ENCODE assay signal across 28 mouse cellular contexts in the genomic region with DNA sequence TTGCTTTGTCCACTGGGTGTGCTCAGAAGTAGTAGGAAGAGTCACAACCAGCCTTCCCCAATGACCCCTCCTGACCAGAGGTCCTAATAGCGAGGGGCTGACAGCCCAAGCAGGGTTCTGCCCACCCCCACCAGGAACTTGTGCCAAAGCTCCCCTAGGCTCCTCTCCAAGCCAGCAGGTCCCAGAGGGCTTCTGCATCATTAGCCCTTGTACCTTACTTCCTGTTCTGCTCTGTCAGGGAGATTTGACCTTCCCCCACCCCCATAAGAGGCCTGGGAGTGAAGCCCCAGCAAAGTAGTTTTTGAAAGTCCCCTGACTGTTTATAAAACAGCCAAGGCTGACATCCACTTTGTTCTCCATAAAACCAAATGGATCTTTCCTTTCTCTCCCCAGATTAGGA.
DNase-seq lines count a peak whose midpoint lies in the region; ATAC-seq and TF ChIP-seq lines count a peak whose summit lies in the region.
"Had no signal": no experiment of that assay in that cellular context is flagged by ENCODE, and none has a peak within 500 bp of the region (broad histone marks: within the 10 kb centered on the region; RNA-seq: fewer than 3 reads in every experiment).

No protein-coding gene starts in this region.

- 68% methylated on average over 1 of the region's 1 CpGs for WGBS in heart, embryonic 10.5 days
- WGBS in kidney, postnatal 0 days = 44% methylated on average over 1 of the region's 1 CpGs
- WGBS in stomach, embryonic 16.5 days = 73% methylated on average over 1 of the region's 1 CpGs
- 75% methylated on average over 1 of the region's 1 CpGs for WGBS in stomach, postnatal 0 days
- 86% methylated on average over 1 of the region's 1 CpGs for WGBS in thymus, adult 2 months

- H3K4me3 ChIP-seq in heart, embryonic 10.5 days = no peak overlapping the region
- no peak overlapping the region for H3K4me3 ChIP-seq in kidney, postnatal 0 days (replicated peaks; ENCODE audit: low read depth, low read length)
- H3K4me3 ChIP-seq in stomach, embryonic 16.5 days (replicated peaks; ENCODE audit: low read length) = no peak overlapping the region
- no peak overlapping the region for H3K4me3 ChIP-seq in stomach, postnatal 0 days (ENCODE audit: low read depth, low read length)
- H3K4me3 ChIP-seq in thymus, adult 2 months (ENCODE audit: control insufficient read depth, insufficient read depth, low read length) = no peak overlapping the region
- H3K4me3 ChIP-seq: embryonic facial prominence, embryonic 15.5 days; forebrain, embryonic 12.5 days; hindbrain, embryonic 10.5 days; intestine, embryonic 15.5 days; neural tube, embryonic 15.5 days had no signal

- DNase-seq in heart, embryonic 10.5 days (ENCODE audit: low spot score) = no peak
- DNase-seq in heart, adult 11 months = no peak
- DNase-seq in kidney, postnatal 0 days (ENCODE audit: low spot score) = peak; percentile 22
- no peak for DNase-seq in kidney, adult 8-10 months
- no peak for DNase-seq in stomach, postnatal 0 days (ENCODE audit: low spot score)
- DNase-seq in urinary bladder, postnatal 25 days (ENCODE audit: low spot score) = no peak
- DNase-seq in thymus, adult 2 months = no peak
- DNase-seq: adrenal gland, postnatal 25 days; cerebellum, adult 11-12 months; cerebellum, adult 9-11 months; forebrain, postnatal 0 days; kidney, postnatal 14 days; layer of hippocampus, postnatal 36 days; liver; lung, adult 2 months; lung, postnatal 10 days; right cerebral cortex, postnatal 25 days; spleen, adult 18-20 months; thymus, postnatal 4 days had no signal

- TF ChIP-seq POLR2A in thymus, adult 2 months (IDR thresholded peaks at IDR 0.05; ENCODE audit: control insufficient read depth, extremely low read depth, insufficient read depth, low read length, poor library complexity) = no peak

- peaks cover 31% of the 10 kb centered on the region for H3K4me1 ChIP-seq in heart, embryonic 10.5 days
- H3K4me1 ChIP-seq in kidney, postnatal 0 days (replicated peaks; ENCODE audit: insufficient read depth, low read length) = no peaks in the 10 kb centered on the region
- 0 out of 2 replicates have a peak, but pooled peaks cover 3% of the 10 kb centered on the region for H3K4me1 ChIP-seq in stomach, embryonic 16.5 days (ENCODE audit: control insufficient read depth, insufficient read depth, low read length)
- no peaks in the 10 kb centered on the region for H3K4me1 ChIP-seq in stomach, postnatal 0 days (replicated peaks; ENCODE audit: control insufficient read depth, insufficient read depth)
- no peaks in the 10 kb centered on the region for H3K4me1 ChIP-seq in thymus, adult 2 months (replicated peaks; ENCODE audit: control insufficient read depth, insufficient read depth, low read length)

- TF ChIP-seq EP300 in stomach, postnatal 0 days (optimal IDR thresholded peaks at IDR 0.05) = no peak

- no peaks in the 10 kb centered on the region for H3K36me3 ChIP-seq in heart, embryonic 10.5 days
- no peaks in the 10 kb centered on the region for H3K36me3 ChIP-seq in kidney, postnatal 0 days (ENCODE audit: insufficient read depth, low read length)
- no peaks in the 10 kb centered on the region for H3K36me3 ChIP-seq in stomach, embryonic 16.5 days (ENCODE audit: control insufficient read depth, insufficient read depth, low read length)
- no peaks in the 10 kb centered on the region for H3K36me3 ChIP-seq in stomach, postnatal 0 days (ENCODE audit: control insufficient read depth, insufficient read depth, low read length)
- H3K36me3 ChIP-seq in thymus, adult 2 months (ENCODE audit: control insufficient read depth, insufficient read depth, low read length) = no peaks in the 10 kb centered on the region
- H3K36me3 ChIP-seq: embryonic facial prominence, embryonic 15.5 days; forebrain, embryonic 12.5 days; hindbrain, embryonic 10.5 days; intestine, embryonic 15.5 days; neural tube, embryonic 15.5 days had no signal

- peaks cover 27% of the 10 kb centered on the region for H3K27me3 ChIP-seq in heart, embryonic 10.5 days (ENCODE audit: insufficient read depth, poor library complexity, severe bottlenecking)
- H3K27me3 ChIP-seq in kidney, postnatal 0 days (ENCODE audit: insufficient read depth, low read length) = no peaks in the 10 kb centered on the region
- no peaks in the 10 kb centered on the region for H3K27me3 ChIP-seq in stomach, embryonic 16.5 days (ENCODE audit: control insufficient read depth, insufficient read depth, low read length)
- no peaks in the 10 kb centered on the region for H3K27me3 ChIP-seq in stomach, postnatal 0 days (ENCODE audit: control insufficient read depth, insufficient read depth, low read length)
- H3K27me3 ChIP-seq in thymus, adult 2 months (ENCODE audit: control insufficient read depth, insufficient read depth, low read length) = no peaks in the 10 kb centered on the region
- H3K27me3 ChIP-seq: embryonic facial prominence, embryonic 15.5 days; neural tube, embryonic 15.5 days had no signal

- peak overlapping the region; percentile 36; the same call in 1 of the 2 replicates for H3K27ac ChIP-seq in heart, embryonic 10.5 days
- no peak overlapping the region for H3K27ac ChIP-seq in kidney, postnatal 0 days
- H3K27ac ChIP-seq in stomach, embryonic 16.5 days (ENCODE audit: low read length) = no peak overlapping the region
- H3K27ac ChIP-seq in stomach, postnatal 0 days (replicated peaks) = no peak overlapping the region
- no peak overlapping the region for H3K27ac ChIP-seq in thymus, adult 2 months (ENCODE audit: control insufficient read depth, insufficient read depth, low read length)
- H3K27ac ChIP-seq: embryonic facial prominence, embryonic 15.5 days; intestine, embryonic 15.5 days; liver, embryonic 14.5 days; macrophage; neural tube, embryonic 15.5 days had no signal

- H3K9ac ChIP-seq in kidney, postnatal 0 days (ENCODE audit: low read depth, low read length) = no peak overlapping the region
- H3K9ac ChIP-seq in stomach, embryonic 16.5 days (ENCODE audit: low read length) = no peak overlapping the region
- no peak overlapping the region for H3K9ac ChIP-seq in stomach, postnatal 0 days (ENCODE audit: low read length)
- H3K9ac ChIP-seq: embryonic facial prominence, embryonic 15.5 days; forebrain, embryonic 12.5 days; forebrain, postnatal 0 days; intestine, embryonic 15.5 days; liver, embryonic 14.5 days; neural tube, embryonic 15.5 days had no signal

- TF ChIP-seq CTCF in kidney, postnatal 0 days (IDR thresholded peaks at IDR 0.05; ENCODE audit: low read depth) = no peak
- no peak for TF ChIP-seq CTCF in stomach, postnatal 0 days (IDR thresholded peaks at IDR 0.05; ENCODE audit: low read depth)
- TF ChIP-seq CTCF in thymus, adult 2 months (IDR thresholded peaks at IDR 0.05; ENCODE audit: borderline replicate concordance, control insufficient read depth, extremely low read depth, insufficient read depth, low read length, poor library complexity) = no peak

- H3K9me3 ChIP-seq in heart, embryonic 10.5 days = no peaks in the 10 kb centered on the region
- H3K9me3 ChIP-seq in kidney, postnatal 0 days (replicated peaks; ENCODE audit: low read length) = no peaks in the 10 kb centered on the region
- H3K9me3 ChIP-seq in stomach, embryonic 16.5 days (replicated peaks; ENCODE audit: control insufficient read depth, low read length) = no peaks in the 10 kb centered on the region
- no peaks in the 10 kb centered on the region for H3K9me3 ChIP-seq in stomach, postnatal 0 days (ENCODE audit: control insufficient read depth, low read length)
- H3K9me3 ChIP-seq: embryonic facial prominence, embryonic 15.5 days; forebrain, embryonic 12.5 days; hindbrain, embryonic 10.5 days; intestine, embryonic 15.5 days had no signal

- no peak overlapping the region for H3K4me2 ChIP-seq in kidney, postnatal 0 days (ENCODE audit: low read length)
- no peak overlapping the region for H3K4me2 ChIP-seq in stomach, embryonic 16.5 days (ENCODE audit: low read depth, low read length)
- H3K4me2 ChIP-seq in stomach, postnatal 0 days (replicated peaks; ENCODE audit: low read depth) = no peak overlapping the region
- H3K4me2 ChIP-seq: embryonic facial prominence, embryonic 15.5 days; forebrain, embryonic 12.5 days; intestine, embryonic 15.5 days; neural tube, embryonic 15.5 days had no signal

- no peak for ATAC-seq in kidney, postnatal 0 days (replicated peaks; ENCODE audit: low FRiP score, low read depth)
- ATAC-seq in stomach, embryonic 16.5 days (ENCODE audit: insufficient read depth, low FRiP score) = peak; percentile 25; the same call in 1 of the 2 replicates
- no peak for ATAC-seq in stomach, postnatal 0 days (ENCODE audit: low FRiP score, low TSS enrichment)
- ATAC-seq: forebrain, postnatal 0 days; hindbrain, postnatal 0 days; intestine, embryonic 15.5 days had no signal
